In the genomic region with DNA sequence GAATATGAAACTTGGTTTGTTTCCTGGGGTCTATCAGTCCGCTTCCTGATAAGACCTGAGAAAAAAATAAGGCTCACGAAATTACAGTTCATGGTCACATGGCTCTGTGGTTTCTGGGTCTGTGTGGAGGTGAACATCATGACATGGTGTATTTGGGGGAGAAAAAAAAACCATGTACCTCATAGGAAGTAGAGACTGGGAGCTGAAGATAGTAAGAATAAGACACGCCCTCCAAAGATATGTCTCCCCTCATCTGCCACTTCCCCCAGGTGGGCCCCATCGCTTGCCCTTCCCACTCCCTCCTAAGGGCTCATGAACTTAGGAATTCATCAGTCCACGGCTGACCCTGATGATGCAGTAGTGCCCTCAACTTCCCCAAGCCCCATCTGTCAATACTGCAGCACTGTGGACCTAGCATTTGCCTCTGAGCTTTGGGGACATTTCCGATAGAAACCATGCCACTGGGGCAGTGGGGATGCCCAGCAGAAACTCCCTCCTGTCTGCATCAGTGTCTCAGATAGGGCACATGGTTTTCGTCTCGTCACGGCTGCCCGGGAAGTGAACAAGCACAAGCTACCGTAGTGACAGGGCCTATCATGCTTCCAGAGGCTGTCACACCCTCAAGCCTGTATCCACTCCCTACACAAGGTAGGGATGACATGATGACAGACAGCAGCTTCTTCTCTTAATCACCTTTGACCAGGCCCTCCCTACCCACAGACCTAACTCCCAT, we compare ENCODE assay signal across 11 mouse cellular contexts. TPM values are rescaled to one million over a fixed set of nuclear protein-coding genes. Genes with fewer than 3 reads are reported as not detected.
DNase-seq lines count a peak whose midpoint lies in the region; ATAC-seq and TF ChIP-seq lines count a peak whose summit lies in the region.
"Had no signal": no experiment of that assay in that cellular context is flagged by ENCODE, and none has a peak within 500 bp of the region (broad histone marks: within the 10 kb centered on the region; RNA-seq: fewer than 3 reads in every experiment).

No protein-coding gene starts in this region.

- H3K4me2 ChIP-seq in heart, postnatal 0 days (ENCODE audit: low read depth, low read length) = no peak overlapping the region
- no peak overlapping the region for H3K4me2 ChIP-seq in stomach, embryonic 14.5 days (replicated peaks; ENCODE audit: low read depth, low read length)
- H3K4me2 ChIP-seq in stomach, postnatal 0 days (replicated peaks; ENCODE audit: low read depth) = no peak overlapping the region
- H3K4me2 ChIP-seq in stomach, embryonic 16.5 days (ENCODE audit: low read depth, low read length) = no peak overlapping the region
- H3K4me2 ChIP-seq: embryonic facial prominence, embryonic 15.5 days had no signal

- no peak overlapping the region for H3K9ac ChIP-seq in heart, postnatal 0 days (replicated peaks; ENCODE audit: low read depth, low read length)
- no peak overlapping the region for H3K9ac ChIP-seq in stomach, embryonic 14.5 days (replicated peaks; ENCODE audit: low read depth, low read length)
- no peak overlapping the region for H3K9ac ChIP-seq in stomach, postnatal 0 days (ENCODE audit: low read length)
- no peak overlapping the region for H3K9ac ChIP-seq in stomach, embryonic 16.5 days (ENCODE audit: low read length)
- H3K9ac ChIP-seq: embryonic facial prominence, embryonic 15.5 days had no signal

- 38% methylated on average over 11 of the region's 11 CpGs for WGBS in heart, postnatal 0 days
- 69% methylated on average over 11 of the region's 11 CpGs for WGBS in stomach, embryonic 14.5 days
- 86% methylated on average over 11 of the region's 11 CpGs for WGBS in stomach, postnatal 0 days
- 77% methylated on average over 11 of the region's 11 CpGs for WGBS in stomach, embryonic 16.5 days

- no peak for ATAC-seq in heart, postnatal 0 days (ENCODE audit: insufficient read depth, low read depth)
- peak; percentile 75; the same call in 1 of the 2 replicates for ATAC-seq in stomach, embryonic 14.5 days (ENCODE audit: insufficient number of reproducible peaks, insufficient read depth, low FRiP score, low read depth)
- ATAC-seq in stomach, postnatal 0 days (ENCODE audit: low FRiP score, low TSS enrichment) = no peak
- peak; percentile 61 for ATAC-seq in stomach, embryonic 16.5 days (ENCODE audit: insufficient read depth, low FRiP score)

- H3K4me3 ChIP-seq in heart, postnatal 0 days (ENCODE audit: low read depth, low read length) = no peak overlapping the region
- H3K4me3 ChIP-seq in stomach, embryonic 14.5 days (ENCODE audit: low read depth, low read length) = no peak overlapping the region
- no peak overlapping the region for H3K4me3 ChIP-seq in stomach, postnatal 0 days (ENCODE audit: low read depth, low read length)
- H3K4me3 ChIP-seq in stomach, embryonic 16.5 days (replicated peaks; ENCODE audit: low read length) = no peak overlapping the region
- H3K4me3 ChIP-seq: embryonic facial prominence, embryonic 15.5 days had no signal

- no peak for TF ChIP-seq EP300 in heart, postnatal 0 days (IDR thresholded peaks at IDR 0.05; ENCODE audit: low read depth)
- TF ChIP-seq EP300 in stomach, postnatal 0 days (optimal IDR thresholded peaks at IDR 0.05) = no peak

- peak overlapping the region; percentile 47 for H3K27ac ChIP-seq in heart, postnatal 0 days (ENCODE audit: low read depth)
- H3K27ac ChIP-seq in stomach, embryonic 14.5 days (ENCODE audit: low read length) = no peak overlapping the region
- no peak overlapping the region for H3K27ac ChIP-seq in stomach, postnatal 0 days (replicated peaks)
- no peak overlapping the region for H3K27ac ChIP-seq in stomach, embryonic 16.5 days (ENCODE audit: low read length)
- H3K27ac ChIP-seq: embryonic facial prominence, embryonic 15.5 days had no signal

- H3K27me3 ChIP-seq in heart, postnatal 0 days (ENCODE audit: control insufficient read depth, insufficient read depth, low read length) = no peaks in the 10 kb centered on the region
- no peaks in the 10 kb centered on the region for H3K27me3 ChIP-seq in stomach, embryonic 14.5 days (ENCODE audit: control insufficient read depth, insufficient read depth, low read length)
- no peaks in the 10 kb centered on the region for H3K27me3 ChIP-seq in stomach, postnatal 0 days (ENCODE audit: control insufficient read depth, insufficient read depth, low read length)
- no peaks in the 10 kb centered on the region for H3K27me3 ChIP-seq in stomach, embryonic 16.5 days (ENCODE audit: control insufficient read depth, insufficient read depth, low read length)
- H3K27me3 ChIP-seq: embryonic facial prominence, embryonic 15.5 days had no signal

- no peak for TF ChIP-seq CTCF in heart, postnatal 0 days (IDR thresholded peaks at IDR 0.05; ENCODE audit: low read depth)
- TF ChIP-seq CTCF in stomach, postnatal 0 days (IDR thresholded peaks at IDR 0.05; ENCODE audit: low read depth) = no peak

- no peak for DNase-seq in heart, postnatal 0 days (ENCODE audit: low spot score)
- no peak for DNase-seq in heart, adult 9 months (ENCODE audit: low spot score in 2 of 2)
- DNase-seq in stomach, postnatal 0 days (ENCODE audit: low spot score) = no peak
- DNase-seq in liver = peak; percentile 91
- no peak for DNase-seq in layer of hippocampus, adult 9-11 months
- no peak for DNase-seq in thymus, postnatal 25 days
- DNase-seq: cerebellum, postnatal 10 days; lung, postnatal 4 days had no signal

- no peaks in the 10 kb centered on the region for H3K9me3 ChIP-seq in heart, postnatal 0 days (replicated peaks; ENCODE audit: control insufficient read depth, low read length)
- no peaks in the 10 kb centered on the region; the same call in 1 of the 2 replicates for H3K9me3 ChIP-seq in stomach, embryonic 14.5 days (ENCODE audit: control insufficient read depth, low read depth, low read length)
- no peaks in the 10 kb centered on the region for H3K9me3 ChIP-seq in stomach, postnatal 0 days (ENCODE audit: control insufficient read depth, low read length)
- no peaks in the 10 kb centered on the region for H3K9me3 ChIP-seq in stomach, embryonic 16.5 days (replicated peaks; ENCODE audit: control insufficient read depth, low read length)
- H3K9me3 ChIP-seq: embryonic facial prominence, embryonic 15.5 days had no signal

- H3K4me1 ChIP-seq in heart, postnatal 0 days (ENCODE audit: control insufficient read depth, insufficient read depth) = peaks cover 64% of the 10 kb centered on the region
- H3K4me1 ChIP-seq in stomach, embryonic 14.5 days (ENCODE audit: control insufficient read depth, insufficient read depth, low read length) = peaks cover 12% of the 10 kb centered on the region
- H3K4me1 ChIP-seq in stomach, postnatal 0 days (replicated peaks; ENCODE audit: control insufficient read depth, insufficient read depth) = peaks cover 3% of the 10 kb centered on the region; the same call in 1 of the 2 replicates
- peaks cover 18% of the 10 kb centered on the region for H3K4me1 ChIP-seq in stomach, embryonic 16.5 days (ENCODE audit: control insufficient read depth, insufficient read depth, low read length)

- H3K36me3 ChIP-seq in heart, postnatal 0 days (replicated peaks; ENCODE audit: control insufficient read depth, insufficient read depth, low read length) = peaks cover 25% of the 10 kb centered on the region
- H3K36me3 ChIP-seq in stomach, embryonic 14.5 days (ENCODE audit: control insufficient read depth, insufficient read depth, low read length) = no peaks in the 10 kb centered on the region
- no peaks in the 10 kb centered on the region for H3K36me3 ChIP-seq in stomach, postnatal 0 days (ENCODE audit: control insufficient read depth, insufficient read depth, low read length)
- no peaks in the 10 kb centered on the region for H3K36me3 ChIP-seq in stomach, embryonic 16.5 days (ENCODE audit: control insufficient read depth, insufficient read depth, low read length)
- H3K36me3 ChIP-seq: embryonic facial prominence, embryonic 15.5 days had no signal

RNA-seq across cellular contexts. Expression of gene Gmpr, which starts 20.2 kb away (rescaled TPM):
- total RNA-seq in heart, postnatal 0 days (2014; rRNA removed; ENCODE audit: low replicate concordance) = 195 TPM in 2 replicates
- 282 and 284 TPM in 2 replicates for polyA plus RNA-seq in heart, postnatal 0 days (2015; fragmentation: Nextera tagmentation; extraction: Ambion mirVana)
- polyA plus RNA-seq in stomach, embryonic 14.5 days (2014; fragmentation: Nextera tagmentation; extraction: Ambion mirVana) = 34.6 and 35.4 TPM in 2 replicates
- polyA plus RNA-seq in stomach, postnatal 0 days (2015; fragmentation: Nextera tagmentation; extraction: Ambion mirVana) = 38.7 and 40.3 TPM in 2 replicates
- 39.8 and 50.5 TPM in 2 replicates for polyA plus RNA-seq in stomach, embryonic 16.5 days (2015; fragmentation: Nextera tagmentation; extraction: Ambion mirVana)

Comparison
In these comparisons a context has a peak if more than half of its experiments do, and no peak if none do; other contexts are left out.
1. ATAC-seq: peak in stomach, embryonic 14.5 days (single experiment) and stomach, embryonic 16.5 days (single experiment); none in heart, postnatal 0 days (single experiment) and stomach, postnatal 0 days (single experiment).